Mouse (Mus musculus) CH12.LX (cell line): ENCODE data around the gene Rftn2. TPM values are rescaled to one million over a fixed set of nuclear protein-coding genes. Genes with fewer than 3 reads are reported as not detected.
A peak's percentile ranks its signal among the peaks of the same experiment; 100 is the strongest.

Experiments used
- DNase-seq: peaks from one replicate; pipeline ENCODE4 v3.0.0-alpha.2; 2013; ENCODE audit errors: extremely low read depth
- H3K27ac ChIP-seq: 2 replicates; pipeline ENCODE4 v1.5.1; 2012; ENCODE audit warnings: low read depth, mild to moderate bottlenecking, control low read depth, moderate library complexity; ENCODE audit not compliant: insufficient read depth
- H3K27me3 ChIP-seq: replicated peaks from 2 replicates; pipeline ENCODE3; 2012; ENCODE audit warnings: inconsistent platforms
- H3K36me3 ChIP-seq, 2 experiments: replicated peaks in 1 of 2; 2 replicates each; pipeline versions ENCODE3 to v1.6.1; 2012; ENCODE audit warnings: inconsistent platforms in 1 of 2, low read length in 1 of 2, mild to moderate bottlenecking in 1 of 2, mixed read lengths in 1 of 2, moderate library complexity in 1 of 2; ENCODE audit not compliant: control insufficient read depth in 1 of 2, insufficient read depth in 1 of 2
- H3K4me1 ChIP-seq, 2 experiments: 2 replicates each; pipeline ENCODE4 v1.6.1; 2012; ENCODE audit warnings: inconsistent platforms in 1 of 2, moderate library complexity in 1 of 2; ENCODE audit not compliant: insufficient read depth in 2 of 2, control insufficient read depth in 1 of 2
- H3K4me2 ChIP-seq: 2 replicates; pipeline ENCODE4 v1.6.1; 2012; ENCODE audit warnings: low read depth, mild to moderate bottlenecking, control low read depth; ENCODE audit not compliant: poor library complexity, insufficient read depth, severe bottlenecking
- H3K4me3 ChIP-seq, 3 experiments: fragments of 150-350 bp in 1 of 3; sonication (generic) in 1 of 3; replicated peaks in 1 of 3; 2 replicates each; pipeline versions ENCODE3 to v1.5.1; 2011 to 2012; ENCODE audit warnings: low read depth in 2 of 3, low read length in 2 of 3, mild to moderate bottlenecking in 2 of 3, moderate library complexity in 2 of 3, control low read depth in 1 of 3, improper control_type of control experiment in 1 of 3, inconsistent platforms in 1 of 3, mixed read lengths in 1 of 3; ENCODE audit not compliant: poor library complexity in 1 of 3
- H3K79me2 ChIP-seq: replicated peaks from 2 replicates; pipeline ENCODE4 v1.6.1; 2012; ENCODE audit warnings: mild to moderate bottlenecking, moderate library complexity; ENCODE audit not compliant: control insufficient read depth, poor library complexity, insufficient read depth, severe bottlenecking; ENCODE audit errors: extremely low read depth
- H3K9ac ChIP-seq: 2 replicates; pipeline ENCODE4 v1.6.1; 2012; ENCODE audit warnings: low read depth, mild to moderate bottlenecking, control low read depth, moderate library complexity; ENCODE audit not compliant: insufficient read depth
- H3K9me3 ChIP-seq: replicated peaks from 2 replicates; pipeline ENCODE3; 2012; ENCODE audit warnings: low read length, inconsistent platforms, mixed read lengths
- BHLHE40 ChIP-seq: IDR thresholded peaks from 2 replicates; pipeline ENCODE4 v1.6.1; 2011; ENCODE audit warnings: mild to moderate bottlenecking, low read depth, low read length, improper control_type of control experiment
- CHD1 ChIP-seq: IDR thresholded peaks from 2 replicates; pipeline ENCODE4 v1.6.1; 2012; ENCODE audit warnings: low read depth, low read length, improper control_type of control experiment, inconsistent platforms
- CHD2 ChIP-seq: IDR thresholded peaks from 2 replicates; pipeline ENCODE4 v1.6.1; 2011; ENCODE audit warnings: low read length, improper control_type of control experiment
- CTCF ChIP-seq, 2 experiments: IDR thresholded peaks in 1 of 2; conservative IDR thresholded peaks in 1 of 2; 2 replicates each; pipeline ENCODE4 v1.5.1; 2011 to 2012; ENCODE audit warnings: low read depth in 2 of 2, low read length in 2 of 2, improper control_type of control experiment in 1 of 2, inconsistent platforms in 1 of 2, mild to moderate bottlenecking in 1 of 2, moderate library complexity in 1 of 2
- E2F4 ChIP-seq: IDR thresholded peaks from 2 replicates; pipeline ENCODE4 v1.6.1; 2011; ENCODE audit warnings: low read depth, low read length, improper control_type of control experiment; ENCODE audit not compliant: insufficient replicate concordance
- ELF1 ChIP-seq: IDR thresholded peaks from 2 replicates; pipeline ENCODE4 v1.6.1; 2014; ENCODE audit warnings: low read depth, mild to moderate bottlenecking, inconsistent platforms, low read length, improper control_type of control experiment
- EP300 ChIP-seq: IDR thresholded peaks from 2 replicates; pipeline ENCODE4 v1.6.1; 2011; ENCODE audit warnings: low read length, improper control_type of control experiment
- ETS1 ChIP-seq: conservative IDR thresholded peaks from 2 replicates; pipeline ENCODE4 v1.6.1; 2012; ENCODE audit warnings: low read depth, mild to moderate bottlenecking, inconsistent platforms, low read length, improper control_type of control experiment, moderate library complexity
- GABPA ChIP-seq: IDR thresholded peaks from 2 replicates; pipeline ENCODE4 v1.6.1; 2012; ENCODE audit warnings: low read depth, low read length, improper control_type of control experiment, inconsistent platforms; ENCODE audit not compliant: insufficient replicate concordance
- HCFC1 ChIP-seq: IDR thresholded peaks from 2 replicates; pipeline ENCODE4 v1.6.1; 2012; ENCODE audit warnings: low read depth, mild to moderate bottlenecking, inconsistent platforms, low read length, improper control_type of control experiment
- IRF4 ChIP-seq: IDR thresholded peaks from 2 replicates; pipeline ENCODE4 v1.6.1; 2014; ENCODE audit warnings: low read depth, mild to moderate bottlenecking, inconsistent platforms, low read length, improper control_type of control experiment
- JUN ChIP-seq: IDR thresholded peaks from 2 replicates; pipeline ENCODE4 v1.6.1; 2011; ENCODE audit warnings: low read depth, mild to moderate bottlenecking, low read length, improper control_type of control experiment, moderate library complexity; ENCODE audit not compliant: insufficient read depth
- KAT2A ChIP-seq: IDR thresholded peaks from 2 replicates; pipeline ENCODE4 v1.6.1; 2012; ENCODE audit warnings: low read length, improper control_type of control experiment, inconsistent platforms; ENCODE audit not compliant: insufficient replicate concordance
- MAFK ChIP-seq: IDR thresholded peaks from 2 replicates; pipeline ENCODE4 v1.6.1; 2011; ENCODE audit warnings: low read length, improper control_type of control experiment; ENCODE audit not compliant: insufficient replicate concordance
- MAX ChIP-seq: IDR thresholded peaks from 2 replicates; pipeline ENCODE4 v1.6.1; 2011; ENCODE audit warnings: low read length, improper control_type of control experiment
- MEF2A ChIP-seq: IDR thresholded peaks from 2 replicates; pipeline ENCODE4 v1.6.1; 2014; ENCODE audit warnings: low read depth, mild to moderate bottlenecking, inconsistent platforms, low read length, improper control_type of control experiment, borderline replicate concordance
- MXI1 ChIP-seq: IDR thresholded peaks from 2 replicates; pipeline ENCODE4 v1.6.1; 2011; ENCODE audit warnings: mild to moderate bottlenecking, low read depth, low read length, improper control_type of control experiment
- MYC ChIP-seq: IDR thresholded peaks from 2 replicates; pipeline ENCODE4 v1.6.1; 2011; ENCODE audit warnings: low read depth, mild to moderate bottlenecking, improper control_type of control experiment, low read length
- NRF1 ChIP-seq: IDR thresholded peaks from 2 replicates; pipeline ENCODE4 v1.6.1; 2014; ENCODE audit warnings: low read depth, mild to moderate bottlenecking, inconsistent platforms, low read length, improper control_type of control experiment, moderate library complexity
- PAX5 ChIP-seq: IDR thresholded peaks from 2 replicates; pipeline ENCODE4 v1.6.1; 2012; ENCODE audit warnings: low read length, inconsistent platforms, mixed read lengths
- POLR2A ChIP-seq: IDR thresholded peaks from 2 replicates; pipeline ENCODE4 v1.6.1; 2011; ENCODE audit warnings: low read depth, mild to moderate bottlenecking, improper control_type of control experiment, low read length
- POLR2AphosphoS2 ChIP-seq: IDR thresholded peaks from 2 replicates; pipeline ENCODE4 v1.6.1; 2011; ENCODE audit warnings: low read depth, low read length, improper control_type of control experiment
- RAD21 ChIP-seq: IDR thresholded peaks from 2 replicates; pipeline ENCODE4 v1.6.1; 2011; ENCODE audit warnings: low read depth, mild to moderate bottlenecking, low read length, improper control_type of control experiment, moderate library complexity
- RCOR1 ChIP-seq: conservative IDR thresholded peaks from 2 replicates; pipeline ENCODE4 v1.6.1; 2012; ENCODE audit warnings: low read depth, mild to moderate bottlenecking, inconsistent platforms, low read length, improper control_type of control experiment
- SIN3A ChIP-seq: IDR thresholded peaks from 2 replicates; pipeline ENCODE4 v1.6.1; 2012; ENCODE audit warnings: low read length, improper control_type of control experiment, inconsistent platforms
- SMC3 ChIP-seq: IDR thresholded peaks from 2 replicates; pipeline ENCODE4 v1.6.1; 2011; ENCODE audit warnings: low read depth, low read length, improper control_type of control experiment
- TBP ChIP-seq: conservative IDR thresholded peaks from 2 replicates; pipeline ENCODE4 v1.6.1; 2011; ENCODE audit warnings: low read depth, low read length, improper control_type of control experiment
- TCF12 ChIP-seq: IDR thresholded peaks from 2 replicates; pipeline ENCODE4 v1.6.1; 2014; ENCODE audit warnings: low read depth, mild to moderate bottlenecking, inconsistent platforms, low read length, improper control_type of control experiment
- UBTF ChIP-seq: IDR thresholded peaks from 2 replicates; pipeline ENCODE4 v1.6.1; 2012; ENCODE audit warnings: low read depth, mild to moderate bottlenecking, inconsistent platforms, low read length, improper control_type of control experiment, moderate library complexity
- USF1 ChIP-seq: IDR thresholded peaks from 2 replicates; pipeline ENCODE4 v1.6.1; 2014; ENCODE audit warnings: low read depth, mild to moderate bottlenecking, inconsistent platforms, low read length, improper control_type of control experiment
- ZC3H11A ChIP-seq: IDR thresholded peaks from 2 replicates; pipeline ENCODE4 v1.6.1; 2012; ENCODE audit warnings: low read depth, mild to moderate bottlenecking, inconsistent platforms, low read length, improper control_type of control experiment
- ZNF384 ChIP-seq: IDR thresholded peaks from 2 replicates; pipeline ENCODE4 v1.6.1; 2012; ENCODE audit warnings: low read depth, low read length, improper control_type of control experiment, inconsistent platforms
- dilution Hi-C: fragments of 300-500 bp; cut with MboI; formaldehyde crosslinking; loops from 2 replicates; pipeline ENCODE4 v1.14.3; 2020; ENCODE audit warnings: low sequenced_read_pairs; ENCODE audit not compliant: extremely low pct_unique_long_range_greater_than_20kb, extremely low pct_ligation_motif_present
- in situ Hi-C: fragments of 300-500 bp; cut with MboI; formaldehyde crosslinking; loops from 3 replicates; pipeline ENCODE4 v1.14.3; 2019; ENCODE audit warnings: low sequenced_read_pairs, low pct_ligation_motif_present, low pct_unique_long_range_greater_than_20kb, mixed read lengths
- polyA plus RNA-seq: library from polyadenylated mRNA; unstranded; fragments of >175 nt; gene quantifications from 2 replicates; pipeline ENCODE4 v1.2.1, GENCODE M21; 2012; ENCODE audit warnings: low read depth; ENCODE audit not compliant: insufficient read length
- total RNA-seq, 2 experiments: library from RNA; depleted of rRNA; stranded (reverse); fragments of 300-350 nt in 1 of 2; fragments of >200 nt in 1 of 2; gene quantifications; 2 replicates each; pipeline ENCODE4 v1.2.3; 2012 to 2014

The Rftn2 gene
- total and polyA plus RNA-seq, 3 experiments: 0.91 to 1.4 (median 1.1) TPM

- DNase-seq: peak; percentile 22
- in situ Hi-C loops: no loop called here
Observed at GRCm38 (mm10) chr1:55192824-55193223, 33.8 kb downstream of the Rftn2 start.

GRCm38 (mm10) chr1:55192015-55192414, 34.6 kb downstream of the Rftn2 start:
- no peak for DNase-seq
- H3K4me3 ChIP-seq: no peak overlapping the region
- H3K4me1 ChIP-seq: no peaks in the 10 kb centered on the region
- no peak overlapping the region for H3K9ac ChIP-seq
- TF ChIP-seq RAD21: no peak
- no peak for TF ChIP-seq POLR2AphosphoS2
- no peak for TF ChIP-seq USF1
- TF ChIP-seq ZNF384: no peak
- TF ChIP-seq MXI1: no peak
- no peak for TF ChIP-seq GABPA
- TF ChIP-seq SIN3A: no peak
- TF ChIP-seq UBTF: no peak
- no peak for TF ChIP-seq E2F4
- TF ChIP-seq NRF1: no peak
- no peak for TF ChIP-seq MYC
- no peak for TF ChIP-seq HCFC1
- no peak for TF ChIP-seq MAFK
- no peak for TF ChIP-seq TCF12
- TF ChIP-seq MEF2A: no peak
- TF ChIP-seq TBP: no peak
- no peak for TF ChIP-seq CTCF (conservative IDR thresholded peaks at IDR 0.05 in 1 of 2, IDR thresholded peaks at IDR 0.05 in 1 of 2; ENCODE audit: low read depth in 2 of 2, low read length in 2 of 2)
- H3K27me3 ChIP-seq: no peaks in the 10 kb centered on the region
- no peaks in the 10 kb centered on the region for H3K9me3 ChIP-seq
- dilution Hi-C loops (no loop called here), in situ Hi-C loops (no loop called here)
- no peaks in the 10 kb centered on the region for H3K79me2 ChIP-seq
- no peak overlapping the region for H3K4me2 ChIP-seq
- H3K27ac ChIP-seq: no peak overlapping the region
- no peaks in the 10 kb centered on the region for H3K36me3 ChIP-seq

More at GRCm38 (mm10) chr1:55192824-55193223, 33.8 kb downstream of the Rftn2 start:
- Histone ChIP-seq H3K79me2 (no peaks in the 10 kb centered on the region), H3K27me3 (no peaks in the 10 kb centered on the region), H3K27ac (no peak overlapping the region), H3K9ac (no peak overlapping the region), H3K4me1 (no peaks in the 10 kb centered on the region), H3K4me2 (no peak overlapping the region), H3K9me3 (no peaks in the 10 kb centered on the region), H3K4me3 (no peak overlapping the region), H3K36me3 (no peaks in the 10 kb centered on the region)
- dilution Hi-C loops: no loop called here
- TF ChIP-seq E2F4 (no peak), RCOR1 (no peak), TCF12 (no peak), KAT2A (no peak), CHD1 (no peak), ETS1 (no peak), RAD21 (peak; percentile 56), MEF2A (no peak), MXI1 (no peak), CTCF (conservative IDR thresholded peaks at IDR 0.05 in 1 of 2, IDR thresholded peaks at IDR 0.05 in 1 of 2; ENCODE audit: low read depth in 2 of 2, low read length in 2 of 2) (peak; percentile 71 to 91), MAX (no peak), POLR2AphosphoS2 (no peak), EP300 (no peak), USF1 (no peak), POLR2A (no peak), GABPA (no peak), SIN3A (no peak), NRF1 (no peak), ZC3H11A (no peak), MAFK (no peak), CHD2 (no peak), BHLHE40 (no peak), ELF1 (no peak), IRF4 (no peak), PAX5 (no peak), JUN (no peak), SMC3 (peak; percentile 60)
